Mouse (Mus musculus) urinary bladder, adult 18-20 months (tissue): ENCODE measurements at regions not wholly inside any gene's neighbourhood (a gene's known extent, or its start where the extent isn't known, plus 50 kb on each side); places are given as distances from the start of the nearest gene placed in this dataset.
A peak's percentile ranks its signal among the peaks of the same experiment; 100 is the strongest.

Experiments used
- DNase-seq, 2 experiments: peaks; one replicate each; pipeline ENCODE4 v3.0.0; 2022; ENCODE audit warnings: low spot score in 2 of 2, mixed read lengths in 2 of 2

GRCm38 (mm10) chr1:151263372-151263771, 53.4 kb downstream of the Gm47996 start:
- DNase-seq: no peak

GRCm38 (mm10) chr1:151263830-151264229, 53.9 kb downstream of the Gm47996 start:
- DNase-seq: no peak

- DNase-seq: peak in 1 of 2 experiments; percentile 21
Observed at GRCm38 (mm10) chr1:151264789-151265188, 54.9 kb downstream of the Gm47996 start.

GRCm38 (mm10) chr1:151265590-151265989, 55.7 kb downstream of the Gm47996 start:
- DNase-seq: no peak

GRCm38 (mm10) chr1:151266703-151267102, 56.8 kb downstream of the Gm47996 start:
- DNase-seq: no peak

GRCm38 (mm10) chr1:151270691-151271090, 60.8 kb downstream of the Gm47996 start:
- no peak for DNase-seq

GRCm38 (mm10) chr1:151274306-151274705, 64.4 kb downstream of the Gm47996 start:
- no peak for DNase-seq

GRCm38 (mm10) chr1:151275581-151275980, 65.7 kb downstream of the Gm47996 start:
- no peak for DNase-seq

- no peak for DNase-seq
Observed at GRCm38 (mm10) chr1:151279955-151280354, 64.3 kb upstream of the Ivns1abp start.

- DNase-seq: no peak
Observed at GRCm38 (mm10) chr1:151285045-151285444, 59.2 kb upstream of the Ivns1abp start.

GRCm38 (mm10) chr1:151287451-151287850, 56.8 kb upstream of the Ivns1abp start:
- no peak for DNase-seq

GRCm38 (mm10) chr1:151289061-151289460, 55.2 kb upstream of the Ivns1abp start:
- peak in 1 of 2 experiments; percentile 13 for DNase-seq

GRCm38 (mm10) chr1:151289493-151290258, 54.6 kb upstream of the Ivns1abp start:
- peak; percentile 23 to 25 for DNase-seq

GRCm38 (mm10) chr1:151293311-151294050, 50.8 kb upstream of the Ivns1abp start:
- DNase-seq: no peak
